Mouse (Mus musculus) adrenal gland, postnatal 36 days (tissue): ENCODE data around the gene Cep350. TPM values are rescaled to one million over a fixed set of nuclear protein-coding genes. Genes with fewer than 3 reads are reported as not detected.

Experiments
- DNase-seq, 2 experiments: peaks; one replicate each; pipeline ENCODE4 v3.0.0; 2021; ENCODE audit warnings: mixed read lengths in 1 of 2
- long read RNA-seq, 2 experiments: library from polyadenylated mRNA; stranded (forward); transcript quantifications; one replicate each; pipeline ENCODE4 v2.0.0; 2021; ENCODE audit warnings: borderline sequencing depth in 2 of 2
- total RNA-seq, 2 experiments: library from RNA; stranded (reverse); gene quantifications; 2 replicates each; pipeline ENCODE4 v1.2.3; 2021

Cep350 gene
- total RNA-seq: 10 to 100 TPM; 32.3 to 36.0 TPM
- long read RNA-seq, experiment 1, partial matches to known transcripts: 1 of 4 reads
- long read RNA-seq, experiment 1, other reads (novel, unspliced or antisense): 1 of 4 reads
- long read RNA-seq, experiment 2, partial matches to known transcripts: 1 of 1 reads
- long read RNA-seq, experiment 2, other reads (novel, unspliced or antisense): 0 of 1 reads

DNA sequence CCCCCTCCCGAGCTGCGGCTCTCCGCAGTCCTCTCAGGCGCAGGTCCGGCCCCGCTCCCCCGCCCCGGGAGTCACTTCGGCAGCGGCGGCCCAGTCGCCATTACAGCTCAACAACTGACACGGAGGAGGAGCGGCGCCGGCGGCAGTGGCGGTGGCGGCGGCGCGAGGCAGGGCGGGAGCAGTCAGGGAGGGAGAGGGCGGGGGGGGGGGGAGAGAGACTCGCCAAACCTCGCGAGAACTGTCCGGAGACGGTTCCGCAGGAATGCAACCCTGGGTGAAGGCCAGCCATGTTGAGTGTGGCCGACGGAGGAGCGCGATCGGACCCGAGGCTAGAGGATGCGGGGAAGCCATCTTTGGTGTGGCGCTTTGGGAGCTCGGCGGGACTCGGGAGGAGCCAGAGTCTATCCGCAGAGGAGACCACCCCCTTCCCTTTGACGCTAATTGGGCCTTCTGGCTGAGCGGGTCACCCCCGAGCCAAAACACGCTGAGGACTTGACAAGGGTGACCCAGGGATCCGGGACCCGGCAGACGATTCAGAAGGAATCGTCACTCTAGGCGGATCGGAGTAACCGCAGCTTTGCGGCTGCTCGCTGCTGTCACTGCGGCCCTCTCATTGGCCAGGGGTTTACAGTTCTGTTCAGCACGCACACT is at the start of gene Cep350:
Cep350 (minus strand) TSS at position 188 of the 651 bp plus-strand sequence.
- DNase-seq: peak; percentile 97 to 98

DNA sequence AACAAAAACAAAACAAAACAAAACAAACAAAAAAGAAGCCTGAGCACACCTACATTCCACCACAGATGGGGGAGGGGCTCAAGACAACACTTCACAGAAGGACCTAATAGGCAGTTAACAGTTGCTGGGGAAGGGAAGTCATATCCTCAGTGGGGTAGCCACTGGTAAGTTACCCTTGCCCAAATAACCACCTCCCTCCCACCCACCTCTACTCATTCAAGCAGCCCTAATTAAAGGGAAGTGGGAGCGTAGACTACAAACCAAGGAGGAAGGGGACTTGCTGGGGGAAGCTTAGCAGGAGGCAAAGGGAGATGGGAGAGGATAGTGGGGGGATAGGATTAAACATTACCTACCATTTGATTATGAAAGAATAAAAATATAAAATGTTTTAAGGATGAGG is 47.3 kb upstream of the Cep350 start:
- DNase-seq: no peak

DNA sequence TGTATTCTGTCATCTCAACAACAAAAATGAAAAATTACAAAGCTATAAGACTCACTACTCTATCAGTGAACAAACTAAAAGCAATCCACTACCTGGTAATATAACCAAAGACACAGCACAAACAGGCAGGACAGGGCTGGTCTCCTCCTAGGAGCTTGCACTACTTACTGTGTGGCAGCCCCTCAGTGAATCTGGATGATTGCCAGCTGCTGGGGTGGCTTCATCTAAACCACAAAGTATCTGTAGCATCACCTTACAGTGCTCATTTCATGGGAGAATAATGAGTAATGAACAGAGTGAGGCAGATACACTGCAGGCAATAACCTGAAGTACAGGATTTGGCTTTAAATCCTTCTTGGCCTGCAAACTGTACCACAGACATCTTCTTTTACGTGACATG is 46.7 kb upstream of the Cep350 start:
- DNase-seq: no peak

DNA sequence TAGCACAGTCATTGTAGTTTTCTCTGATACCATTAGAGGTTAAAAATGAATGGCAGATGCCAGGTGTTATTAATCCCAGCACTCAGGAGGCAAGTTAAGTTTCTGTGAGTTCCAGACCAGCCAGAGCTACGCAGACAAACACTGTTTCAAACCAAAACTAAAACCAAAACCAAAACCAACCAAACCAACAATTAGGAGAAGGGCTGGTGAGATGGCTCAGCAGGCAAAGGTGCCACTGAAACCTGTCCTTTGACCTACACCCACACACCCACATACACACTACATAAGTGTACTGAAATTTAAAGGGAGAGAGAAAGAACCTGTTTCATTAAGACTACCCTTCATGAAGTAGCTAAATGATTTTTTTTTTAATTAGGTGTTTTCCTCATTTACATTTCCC is 35.9 kb upstream of the Cep350 start:
- no peak for DNase-seq

DNA sequence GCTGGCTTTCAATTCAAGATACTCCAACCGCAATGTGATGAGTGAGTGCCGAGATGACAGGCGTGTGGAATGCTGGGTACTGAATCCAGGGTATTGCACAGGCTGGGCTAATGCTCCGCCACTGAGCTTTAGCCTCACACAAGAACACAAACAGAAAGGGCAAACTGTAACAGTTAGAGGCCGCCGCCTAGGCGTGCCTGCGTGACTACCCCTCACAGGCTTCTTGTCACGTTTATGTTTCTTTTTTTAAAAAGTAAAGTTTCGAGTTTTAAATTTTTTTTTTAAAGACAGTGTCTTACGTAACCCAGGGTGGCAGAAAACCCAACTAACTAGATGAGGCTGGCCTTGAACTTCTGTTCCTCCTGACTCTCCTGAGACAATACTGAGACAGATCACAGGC is 32.9 kb upstream of the Cep350 start:
- DNase-seq: peak; percentile 20

DNA sequence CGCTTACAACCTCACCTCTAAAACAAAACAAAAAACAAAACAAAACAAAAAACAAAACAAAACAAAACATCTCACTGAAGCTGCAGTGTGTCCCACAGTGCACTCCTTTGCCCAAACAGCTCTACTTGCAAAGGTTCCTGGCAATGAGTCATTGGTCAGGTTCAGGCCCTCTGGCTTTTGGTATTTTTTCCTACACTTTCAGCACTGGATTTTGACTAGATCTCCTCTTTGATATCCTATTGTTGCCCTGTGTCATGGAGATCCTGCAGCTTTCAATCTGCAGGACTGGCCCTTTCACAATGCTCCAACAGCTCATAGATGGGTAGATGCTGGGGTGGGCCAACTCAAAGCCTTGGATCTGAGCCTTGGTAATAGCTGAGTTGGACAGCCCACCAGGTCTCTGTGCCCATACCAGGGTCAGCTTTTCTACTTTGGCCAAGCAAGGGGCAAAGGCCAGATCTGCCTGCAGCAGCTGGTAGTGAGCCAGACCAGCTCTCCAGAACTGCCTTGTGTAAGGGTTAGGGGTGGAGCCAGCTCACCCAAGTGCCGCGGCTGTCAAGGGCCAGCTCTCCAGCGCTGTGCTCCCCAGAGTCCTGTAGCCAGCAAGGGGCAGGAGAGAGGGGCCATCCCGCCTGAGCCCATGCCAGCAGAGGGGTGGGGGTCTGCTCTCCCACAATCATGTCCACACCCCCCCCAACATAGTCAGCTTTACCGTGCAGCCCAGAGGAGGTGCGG is 30.3 kb upstream of the Cep350 start:
- peak; percentile 58 to 65 for DNase-seq

DNA sequence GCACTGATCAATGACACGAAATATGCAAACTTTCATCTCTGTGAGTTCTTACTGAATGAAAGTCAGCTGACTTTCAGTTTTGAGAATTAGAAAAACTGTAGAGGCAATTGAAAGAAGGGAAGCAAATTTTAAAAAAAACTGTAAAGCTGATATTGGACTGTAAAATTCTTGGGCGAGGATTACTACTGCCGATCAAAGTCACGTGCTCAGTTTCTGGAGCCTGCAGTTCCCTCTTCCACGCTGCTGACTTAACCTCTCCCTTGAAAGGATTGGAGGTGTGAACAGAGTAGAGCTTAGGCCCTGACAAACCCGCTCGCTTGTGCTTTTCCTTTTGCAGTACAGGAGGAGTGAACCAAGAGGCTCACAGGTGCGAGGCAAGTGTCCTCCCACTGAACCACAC is 29.3 kb upstream of the Cep350 start:
- DNase-seq: no peak

DNA sequence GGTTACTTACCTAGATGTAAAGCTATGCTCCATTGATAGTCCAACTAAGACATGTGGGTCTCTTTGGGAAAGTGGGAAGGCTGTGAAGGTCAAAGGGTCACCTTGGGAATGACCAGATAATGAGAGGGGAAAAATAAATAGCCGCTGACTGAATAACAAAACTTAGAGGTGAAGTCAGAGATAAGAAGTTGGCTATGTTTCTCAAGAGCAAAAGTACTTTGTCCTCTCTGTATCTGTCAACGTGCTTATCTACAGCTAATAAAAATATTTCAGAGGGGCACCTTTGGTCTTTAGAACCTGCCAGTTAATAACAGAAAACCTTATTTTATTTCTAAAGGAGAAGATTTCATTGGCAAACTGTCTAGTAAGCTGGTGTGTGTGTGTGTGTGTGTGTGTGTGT is 22.6 kb upstream of the Cep350 start:
- DNase-seq: no peak

DNA sequence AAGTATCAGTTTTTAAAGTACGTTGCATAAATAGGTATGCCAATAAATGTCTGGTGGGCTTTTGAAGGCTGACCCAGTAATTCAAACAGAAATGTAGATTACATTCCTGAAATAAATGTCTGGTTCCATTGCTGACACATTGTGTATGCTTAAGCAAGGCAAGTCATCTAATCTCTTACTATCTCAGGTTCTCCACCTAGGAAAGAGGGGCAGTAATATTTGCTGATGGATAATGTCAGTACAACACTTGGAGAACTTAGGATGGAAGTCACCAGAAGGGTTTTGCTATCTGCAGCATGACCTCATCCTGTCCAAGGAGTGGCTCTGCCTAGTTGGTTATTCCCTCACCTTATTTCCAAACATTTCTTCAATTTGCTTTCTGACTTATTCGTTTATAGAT is 21.5 kb upstream of the Cep350 start:
- DNase-seq: no peak

DNA sequence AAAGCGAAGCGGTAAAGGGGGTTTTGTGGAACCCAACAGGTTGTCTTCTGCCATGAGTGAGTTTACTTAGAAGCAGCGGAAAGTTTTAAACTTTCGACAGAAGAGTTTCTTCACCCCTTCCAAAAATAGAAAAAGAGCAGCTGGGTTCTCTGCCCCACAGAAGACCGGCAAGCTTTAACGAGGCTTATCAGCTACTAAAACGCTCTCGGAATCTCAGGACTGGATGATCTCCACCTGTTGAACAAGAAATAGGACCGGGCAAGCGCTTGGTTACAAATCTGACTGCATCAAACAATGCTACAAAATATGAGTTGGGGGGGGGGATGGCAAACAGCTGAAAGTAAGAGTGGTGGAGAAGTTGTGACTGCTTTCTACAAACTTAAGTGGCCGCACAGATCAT is 17.3 kb upstream of the Cep350 start:
- DNase-seq: no peak

DNA sequence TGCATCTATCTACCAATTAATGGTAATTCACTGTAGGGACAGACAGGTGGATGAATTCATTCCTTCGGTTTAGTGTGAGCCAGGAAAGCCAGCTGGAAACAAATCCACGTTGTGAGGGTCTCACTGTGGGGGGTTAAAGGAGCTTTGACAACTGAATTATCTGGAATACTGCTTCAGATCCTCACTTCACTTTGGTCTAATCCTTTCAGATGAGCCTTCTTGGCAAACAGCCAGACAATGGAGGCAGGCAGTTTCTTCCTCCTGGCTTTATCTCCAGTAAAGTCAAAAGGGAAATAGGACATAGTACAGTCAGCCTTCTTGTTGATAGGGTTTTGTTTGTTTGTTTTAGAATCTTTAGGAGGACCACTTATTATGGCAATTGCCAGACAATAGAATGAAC is 16.3 kb upstream of the Cep350 start:
- no peak for DNase-seq

DNA sequence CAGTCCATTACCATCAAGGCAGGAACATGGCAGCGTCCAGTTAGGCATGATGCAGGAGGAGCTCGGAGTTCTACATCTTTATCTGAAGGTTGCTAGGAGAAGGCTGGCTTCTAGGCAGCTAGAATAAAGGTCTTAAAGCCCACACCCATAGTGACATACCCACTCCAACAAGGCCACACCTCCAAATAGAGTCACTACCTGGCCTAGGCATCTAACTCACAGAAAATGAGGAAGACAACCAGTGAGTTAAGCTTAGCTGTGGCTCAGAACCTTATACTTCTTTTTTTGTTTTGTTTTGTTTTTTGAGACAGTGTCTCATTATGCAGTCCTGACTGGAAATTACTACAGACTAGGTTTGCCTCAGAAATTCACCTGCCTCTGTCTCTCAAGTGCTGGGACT is 14.6 kb upstream of the Cep350 start:
- DNase-seq: no peak

DNA sequence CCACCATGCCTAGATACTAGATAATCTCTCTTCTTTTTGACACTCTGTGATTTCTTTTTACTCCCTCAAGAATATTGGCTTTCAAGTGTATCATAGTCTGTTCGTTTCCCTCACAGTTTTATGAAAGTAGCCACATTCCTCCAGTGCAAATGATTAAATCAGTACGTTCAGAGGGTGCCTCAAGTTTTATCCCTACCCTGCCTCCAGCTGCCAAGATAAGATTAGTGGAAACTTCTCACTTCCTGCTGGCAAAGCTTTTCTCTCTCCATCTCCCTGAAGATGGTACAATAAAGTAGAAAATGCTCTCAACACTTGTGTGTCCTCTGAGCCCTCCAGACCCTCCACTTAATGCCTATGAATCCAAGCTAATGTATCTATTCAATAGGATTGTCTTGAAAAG is 1.9 kb upstream of the Cep350 start:
- no peak for DNase-seq

DNA sequence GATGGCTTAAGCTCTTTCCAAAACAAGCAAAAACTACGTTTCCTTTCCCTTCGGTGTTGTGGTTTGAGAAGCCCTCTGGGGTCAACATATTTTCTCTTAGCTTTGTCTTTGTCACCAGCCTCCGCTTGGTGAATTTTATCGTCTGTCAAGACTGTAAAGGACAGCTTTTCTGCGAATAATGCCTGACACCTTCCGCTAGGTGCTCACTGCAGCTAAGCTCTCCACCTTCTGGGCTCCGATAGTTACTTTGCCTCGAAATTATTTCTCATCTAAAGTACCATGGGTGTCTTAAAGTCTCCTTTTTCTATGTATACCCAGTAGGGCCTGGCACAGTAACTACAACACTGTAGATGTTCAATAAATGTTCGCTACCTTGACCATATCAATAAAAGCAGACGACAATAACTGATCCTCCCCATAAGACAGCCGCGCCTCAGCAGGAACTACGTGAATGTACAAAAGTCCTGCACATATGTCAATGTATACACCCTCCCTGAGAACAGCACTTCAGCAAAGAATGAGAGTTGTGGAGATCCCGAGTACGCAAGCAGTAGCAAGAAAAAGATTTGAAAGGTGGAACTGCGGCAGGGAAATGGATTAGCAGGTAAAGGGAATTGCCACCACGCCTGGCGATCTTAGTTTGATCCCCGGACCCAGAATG is 794 bp upstream of the Cep350 start:
- no peak for DNase-seq

DNA sequence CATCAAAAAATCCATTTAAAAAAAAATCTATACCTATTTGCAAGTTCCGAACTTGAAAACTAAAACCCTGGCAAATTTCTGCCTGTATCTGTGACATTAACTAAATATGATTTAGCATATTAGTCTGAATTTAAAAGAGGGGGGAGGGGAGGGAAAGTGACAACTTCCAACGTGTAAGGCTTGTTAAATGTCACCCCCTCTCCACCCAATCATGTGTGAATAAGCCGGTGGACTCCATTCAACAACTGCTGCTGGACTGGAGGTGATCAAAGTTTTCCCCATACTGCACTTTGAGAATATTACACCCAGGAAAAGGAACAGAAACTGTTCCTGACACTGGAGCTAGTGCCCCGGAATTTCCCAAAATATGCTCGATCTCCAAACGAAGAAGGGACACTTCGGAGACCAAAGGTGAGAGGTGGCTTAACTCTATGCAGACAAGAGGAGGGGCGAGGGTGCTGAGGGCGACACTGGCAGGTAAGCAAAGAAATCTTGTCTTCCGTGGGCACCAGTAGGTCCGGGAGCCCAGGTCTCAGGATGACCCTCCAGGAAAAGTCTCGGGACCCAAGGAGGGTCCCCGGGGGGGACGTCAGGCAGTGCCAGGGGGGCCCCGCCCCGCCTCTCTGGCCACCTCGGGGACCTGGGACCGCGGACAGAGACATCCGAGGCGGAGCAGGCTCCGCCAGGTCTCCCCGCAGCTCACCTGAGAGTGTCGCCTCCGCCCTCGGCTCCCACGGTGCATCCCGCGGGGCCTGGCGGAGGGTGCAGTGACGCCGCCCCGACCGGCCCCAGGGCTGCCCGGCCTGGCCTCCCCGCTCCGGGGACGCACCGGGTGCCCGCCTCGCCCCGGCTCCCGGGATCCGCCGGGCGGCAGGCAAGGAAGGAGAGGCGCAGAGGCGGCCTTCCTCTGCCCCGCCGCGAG is 648 bp downstream of the Cep350 start:
- DNase-seq: peak; percentile 3 to 61

DNA sequence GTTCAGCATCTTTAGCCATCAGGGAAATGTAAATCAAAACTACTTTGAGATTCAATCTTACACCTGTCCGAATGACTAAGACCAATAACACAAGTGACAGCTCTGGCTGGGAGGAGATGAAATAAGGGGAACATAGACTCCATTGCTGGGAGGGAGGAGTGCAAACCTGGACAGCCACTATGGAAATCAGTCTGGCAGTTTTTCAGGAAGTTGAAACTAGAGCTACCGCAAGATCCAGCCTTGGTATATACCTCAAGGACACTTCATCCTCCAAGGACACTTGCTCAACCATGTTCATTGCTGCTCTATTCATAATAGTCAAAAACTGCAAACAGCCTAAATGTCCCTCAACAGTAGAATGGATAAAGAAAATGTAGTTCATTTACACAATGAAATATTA is 23.9 kb downstream of the Cep350 start:
- DNase-seq: peak in 1 of 2 experiments; percentile 7

DNA sequence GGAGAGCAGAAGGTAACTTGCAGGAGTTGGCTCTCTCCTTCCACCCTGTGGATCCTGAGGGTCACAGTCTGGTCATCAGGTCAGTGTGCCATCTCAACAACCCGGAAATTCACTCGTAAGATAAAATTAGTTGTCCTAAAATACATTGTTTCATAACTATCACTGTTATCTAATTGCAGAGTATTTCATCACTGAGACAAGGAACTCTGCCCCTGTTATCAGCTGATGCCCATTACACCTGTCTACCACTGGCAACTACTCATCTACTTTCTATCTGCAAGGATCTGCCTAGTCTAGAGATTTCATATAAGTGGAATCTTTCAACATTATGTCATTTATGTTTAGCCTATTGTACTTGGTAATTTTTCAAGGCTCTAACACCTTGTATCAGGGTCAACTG is 28.7 kb downstream of the Cep350 start:
- DNase-seq: no peak

DNA sequence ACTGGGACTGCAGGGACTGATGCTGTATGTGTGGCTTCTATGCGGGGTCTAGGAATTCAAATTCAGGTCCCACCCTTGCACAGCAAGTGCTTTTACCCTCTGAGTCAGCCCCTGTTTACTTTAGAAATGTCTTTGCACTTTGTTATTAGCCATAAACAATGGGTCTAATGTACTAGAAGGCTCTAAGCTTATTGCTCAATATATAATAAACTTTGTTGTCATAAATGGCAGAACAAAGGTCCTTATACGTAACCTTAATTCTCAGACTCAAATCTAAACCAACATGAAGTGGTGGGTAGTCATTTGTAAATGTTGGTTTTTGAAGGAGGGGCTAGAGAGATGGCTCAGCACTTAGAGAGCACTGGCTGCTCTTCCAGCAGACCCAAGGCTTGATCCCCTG is 35.6 kb downstream of the Cep350 start:
- DNase-seq: no peak

DNA sequence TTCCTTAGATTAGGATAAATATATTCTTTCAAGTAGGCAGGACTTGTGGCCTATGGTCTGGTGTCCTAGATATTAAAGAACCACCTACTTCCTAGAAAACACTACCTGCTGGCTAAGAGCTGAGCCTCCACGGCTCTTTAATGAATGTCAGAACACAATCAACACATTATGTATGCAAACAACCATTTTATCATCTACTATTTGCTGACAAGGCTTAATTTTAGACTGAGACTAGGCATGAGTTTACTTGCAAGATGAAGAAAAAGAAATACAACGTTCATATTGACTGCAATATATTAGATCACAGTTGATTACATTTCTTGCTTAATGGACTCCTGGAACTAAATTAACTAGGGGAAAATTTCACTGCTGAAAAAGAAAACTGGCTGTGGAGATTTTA is 38.4 kb downstream of the Cep350 start:
- no peak for DNase-seq

DNA sequence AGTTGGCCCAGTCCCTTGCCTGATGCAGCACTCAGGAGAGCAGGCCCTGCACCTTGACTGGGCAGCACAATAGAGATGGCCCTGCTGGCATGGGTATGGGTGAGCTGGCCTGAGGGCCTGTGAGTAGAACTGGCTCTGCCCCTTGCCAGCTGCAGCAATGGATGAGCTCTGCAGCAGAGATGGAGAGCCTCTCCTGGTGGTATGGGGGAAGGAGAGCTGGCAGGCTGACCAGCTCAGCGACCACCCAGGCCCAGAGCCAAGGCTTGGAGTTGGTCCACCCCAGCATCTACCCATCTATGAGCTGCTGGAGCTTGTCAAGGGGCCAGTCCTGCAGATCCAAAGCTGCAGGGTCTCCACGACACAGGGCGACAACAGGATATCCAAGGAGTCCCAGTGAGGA is 69.5 kb downstream of the Cep350 start:
- DNase-seq: no peak

DNA sequence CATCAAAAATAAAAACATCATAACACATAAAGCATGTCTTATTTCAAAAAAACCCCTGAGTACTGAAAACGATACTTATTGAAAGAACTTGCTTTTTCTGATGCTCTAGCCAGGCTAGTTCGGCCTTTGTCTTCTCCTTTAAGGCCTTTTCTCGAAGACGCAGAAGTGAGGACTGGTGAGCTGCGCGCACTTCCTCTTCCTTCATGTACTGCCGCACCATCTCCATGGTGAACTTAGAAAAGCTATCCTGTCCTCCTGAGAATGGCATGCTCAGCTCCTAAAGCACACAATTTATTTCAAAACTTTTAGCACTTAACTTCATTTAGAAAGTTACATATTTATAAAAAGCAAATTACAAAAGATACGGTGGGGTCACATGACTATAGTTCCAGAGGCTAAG is 71.7 kb downstream of the Cep350 start:
- no peak for DNase-seq

DNA sequence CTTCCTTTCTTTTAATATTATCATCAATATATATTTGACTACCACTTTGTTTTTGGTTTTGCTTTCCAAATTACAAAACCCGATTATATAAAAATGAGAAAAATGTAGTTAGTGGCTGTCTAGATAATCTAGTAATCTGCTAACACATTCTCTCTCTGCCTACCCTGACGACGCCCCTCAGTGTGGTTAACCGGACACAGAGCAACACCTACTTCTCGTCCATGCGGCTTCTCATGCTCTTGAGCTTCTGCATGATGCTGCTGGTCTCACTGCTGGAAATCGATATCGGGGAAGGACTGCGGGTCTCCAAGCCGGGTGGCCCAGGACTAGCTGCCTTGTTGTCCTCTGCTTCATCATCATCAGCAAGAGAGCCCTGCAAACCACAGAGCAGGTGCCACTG is 78.7 kb downstream of the Cep350 start:
- DNase-seq: no peak
